ENCODE assay signal across 16 mouse cellular contexts in genomic region chr11:94163005-94163767, GRCm38 (mm10). TPM values are rescaled to one million over a fixed set of nuclear protein-coding genes. Genes with fewer than 3 reads are reported as not detected.
DNase-seq lines count a peak whose midpoint lies in the region; ATAC-seq and TF ChIP-seq lines count a peak whose summit lies in the region.
"Had no signal": no experiment of that assay in that cellular context is flagged by ENCODE, and none has a peak within 500 bp of the region (broad histone marks: within the 10 kb centered on the region; RNA-seq: fewer than 3 reads in every experiment).

No protein-coding gene starts in this region.

- no peaks in the 10 kb centered on the region for H3K9me3 ChIP-seq in hindbrain, embryonic 12.5 days (replicated peaks)
- H3K9me3 ChIP-seq in hindbrain, embryonic 14.5 days (ENCODE audit: control insufficient read depth, low read length): no peaks in the 10 kb centered on the region
- no peaks in the 10 kb centered on the region for H3K9me3 ChIP-seq in stomach, embryonic 15.5 days
- no peaks in the 10 kb centered on the region for H3K9me3 ChIP-seq in neural tube, embryonic 15.5 days (replicated peaks)
- H3K9me3 ChIP-seq: embryonic facial prominence, embryonic 12.5 days; heart, embryonic 15.5 days; midbrain, embryonic 15.5 days; neural tube, embryonic 13.5 days had no signal

- 61% methylated on average over 9 of the region's 9 CpGs for WGBS in hindbrain, embryonic 12.5 days
- WGBS in hindbrain, embryonic 14.5 days: 52% methylated on average over 9 of the region's 9 CpGs
- 67% methylated on average over 9 of the region's 9 CpGs for WGBS in stomach, embryonic 15.5 days
- 41% methylated on average over 9 of the region's 9 CpGs for WGBS in neural tube, embryonic 15.5 days

- H3K27me3 ChIP-seq in hindbrain, embryonic 12.5 days: no peaks in the 10 kb centered on the region
- no peaks in the 10 kb centered on the region for H3K27me3 ChIP-seq in hindbrain, embryonic 14.5 days (ENCODE audit: control insufficient read depth, insufficient read depth, low read length)
- no peaks in the 10 kb centered on the region for H3K27me3 ChIP-seq in testis, adult 2 months (ENCODE audit: control insufficient read depth, insufficient read depth, low read length)
- no peaks in the 10 kb centered on the region for H3K27me3 ChIP-seq in stomach, embryonic 15.5 days (replicated peaks)
- H3K27me3 ChIP-seq in neural tube, embryonic 15.5 days (replicated peaks): no peaks in the 10 kb centered on the region
- H3K27me3 ChIP-seq: embryonic facial prominence, embryonic 12.5 days; heart, embryonic 15.5 days; midbrain, embryonic 15.5 days; neural tube, embryonic 13.5 days had no signal

- H3K4me1 ChIP-seq in hindbrain, embryonic 12.5 days: peaks cover 49% of the 10 kb centered on the region
- H3K4me1 ChIP-seq in hindbrain, embryonic 14.5 days (replicated peaks; ENCODE audit: control insufficient read depth, insufficient read depth, low read length): peaks cover 43% of the 10 kb centered on the region
- peaks cover 16% of the 10 kb centered on the region for H3K4me1 ChIP-seq in testis, adult 2 months (ENCODE audit: control insufficient read depth, insufficient read depth, low read length)
- peaks cover 43% of the 10 kb centered on the region for H3K4me1 ChIP-seq in stomach, embryonic 15.5 days
- peaks cover 40% of the 10 kb centered on the region for H3K4me1 ChIP-seq in neural tube, embryonic 15.5 days

- no peaks in the 10 kb centered on the region for H3K36me3 ChIP-seq in hindbrain, embryonic 12.5 days
- no peaks in the 10 kb centered on the region for H3K36me3 ChIP-seq in hindbrain, embryonic 14.5 days (replicated peaks; ENCODE audit: control insufficient read depth, insufficient read depth)
- no peaks in the 10 kb centered on the region for H3K36me3 ChIP-seq in testis, adult 2 months (ENCODE audit: control insufficient read depth, insufficient read depth, low read length)
- no peaks in the 10 kb centered on the region for H3K36me3 ChIP-seq in stomach, embryonic 15.5 days
- H3K36me3 ChIP-seq in neural tube, embryonic 15.5 days: no peaks in the 10 kb centered on the region
- H3K36me3 ChIP-seq: embryonic facial prominence, embryonic 12.5 days; heart, embryonic 15.5 days; midbrain, embryonic 15.5 days; neural tube, embryonic 13.5 days had no signal

- H3K4me3 ChIP-seq in hindbrain, embryonic 12.5 days: no peak overlapping the region
- H3K4me3 ChIP-seq in hindbrain, embryonic 14.5 days (replicated peaks; ENCODE audit: low read length): no peak overlapping the region
- peak overlapping the region; percentile 36 for H3K4me3 ChIP-seq in testis, adult 2 months (ENCODE audit: control insufficient read depth, low read depth, low read length)
- no peak overlapping the region for H3K4me3 ChIP-seq in stomach, embryonic 15.5 days (replicated peaks)
- no peak overlapping the region for H3K4me3 ChIP-seq in neural tube, embryonic 15.5 days (replicated peaks)
- H3K4me3 ChIP-seq: embryonic facial prominence, embryonic 12.5 days; heart, embryonic 15.5 days; midbrain, embryonic 15.5 days; neural tube, embryonic 13.5 days had no signal

- ATAC-seq in hindbrain, embryonic 12.5 days (ENCODE audit: low FRiP score): no peak
- ATAC-seq in hindbrain, embryonic 14.5 days (ENCODE audit: low FRiP score): no peak
- ATAC-seq in stomach, embryonic 15.5 days (ENCODE audit: insufficient read depth, low FRiP score, low read depth): no peak
- no peak for ATAC-seq in neural tube, embryonic 15.5 days (ENCODE audit: low FRiP score)
- ATAC-seq: midbrain, embryonic 15.5 days had no signal

- H3K27ac ChIP-seq in hindbrain, embryonic 12.5 days: peak overlapping the region; percentile 6; the same call in 1 of the 2 replicates
- no peak overlapping the region for H3K27ac ChIP-seq in hindbrain, embryonic 14.5 days
- H3K27ac ChIP-seq in testis, adult 2 months (ENCODE audit: control insufficient read depth, insufficient read depth, low read depth, low read length): no peak overlapping the region
- H3K27ac ChIP-seq in stomach, embryonic 15.5 days: peak overlapping the region; percentile 5; the same call in 1 of the 2 replicates
- no peak overlapping the region for H3K27ac ChIP-seq in neural tube, embryonic 15.5 days (replicated peaks)
- H3K27ac ChIP-seq: embryonic facial prominence, embryonic 12.5 days; heart, embryonic 15.5 days; neural tube, embryonic 13.5 days had no signal

- DNase-seq in hindbrain, embryonic 14.5 days (ENCODE audit: low spot score): no peak
- DNase-seq in testis, postnatal 14 days (ENCODE audit: low spot score): no peak
- peak; percentile 89 for DNase-seq in adrenal gland, adult 2 months
- DNase-seq in layer of hippocampus, postnatal 14 days (ENCODE audit: low spot score in 2 of 2): no peak
- DNase-seq: cerebellum, postnatal 14 days; gastrocnemius, postnatal 36 days; lung, postnatal 14 days; right cerebral cortex, adult 18-20 months had no signal

- H3K9ac ChIP-seq in hindbrain, embryonic 12.5 days: no peak overlapping the region
- H3K9ac ChIP-seq in hindbrain, embryonic 14.5 days: no peak overlapping the region
- no peak overlapping the region for H3K9ac ChIP-seq in stomach, embryonic 15.5 days
- H3K9ac ChIP-seq in neural tube, embryonic 15.5 days (replicated peaks): no peak overlapping the region
- H3K9ac ChIP-seq: embryonic facial prominence, embryonic 12.5 days; heart, embryonic 15.5 days; midbrain, embryonic 15.5 days; neural tube, embryonic 13.5 days had no signal

- H3K4me2 ChIP-seq in hindbrain, embryonic 12.5 days (replicated peaks): no peak overlapping the region
- H3K4me2 ChIP-seq in hindbrain, embryonic 14.5 days (replicated peaks): no peak overlapping the region
- H3K4me2 ChIP-seq in stomach, embryonic 15.5 days: no peak overlapping the region
- H3K4me2 ChIP-seq in neural tube, embryonic 15.5 days: no peak overlapping the region
- H3K4me2 ChIP-seq: embryonic facial prominence, embryonic 12.5 days; heart, embryonic 15.5 days; midbrain, embryonic 15.5 days; neural tube, embryonic 13.5 days had no signal

- TF ChIP-seq POLR2A in testis, adult 2 months (IDR thresholded peaks at IDR 0.05; ENCODE audit: control insufficient read depth, low read depth, low read length): no peak

- no peak for TF ChIP-seq CTCF in testis, adult 2 months (IDR thresholded peaks at IDR 0.05; ENCODE audit: control insufficient read depth, insufficient read depth, insufficient replicate concordance, low read depth, low read length)

RNA-seq across cellular contexts. Expression of gene Tob1, which starts 48.1 kb away (rescaled TPM):
- 41.7 and 46.8 TPM in 2 replicates for polyA plus RNA-seq in hindbrain, embryonic 12.5 days (2016; fragmentation: Nextera tagmentation; extraction: Ambion mirVana)
- 34.3 and 34.6 TPM in 2 replicates for polyA plus RNA-seq in hindbrain, embryonic 14.5 days (2014; fragmentation: Nextera tagmentation; extraction: Ambion mirVana)
- polyA plus RNA-seq in testis, adult 2 months (2012; rRNA removed): 40.5 and 43.2 TPM in 2 replicates
- 100 to 1,000 TPM; 208 to 296 TPM for total RNA-seq in adrenal gland, adult 2 months (2021)
- 332 and 340 TPM in 2 replicates for polyA plus RNA-seq in adrenal gland, adult 2 months (2012; rRNA removed)
- 54.8 and 65.2 TPM in 2 replicates for polyA plus RNA-seq in stomach, embryonic 15.5 days (2015; fragmentation: Nextera tagmentation; extraction: Ambion mirVana)
- 10 to 100 TPM; 32.3 to 32.4 TPM for total RNA-seq in layer of hippocampus, postnatal 14 days (2021)
- 28.3 and 31.4 TPM in 2 replicates for polyA plus RNA-seq in neural tube, embryonic 15.5 days (2015; fragmentation: Nextera tagmentation; extraction: Ambion mirVana)

Comparison
In these comparisons a context has a peak if more than half of its experiments do, and no peak if none do; other contexts are left out.
1. H3K27ac ChIP-seq: peak in hindbrain, embryonic 12.5 days (single experiment) and stomach, embryonic 15.5 days (single experiment); none in hindbrain, embryonic 14.5 days (single experiment), testis, adult 2 months (single experiment) and neural tube, embryonic 15.5 days (single experiment).